Mouse (Mus musculus): Measurements from ENCODE around the gene Ccdc151. TPM values are rescaled to one million over a fixed set of nuclear protein-coding genes. Genes with fewer than 3 reads are reported as not detected.

Ccdc151 gene
- polyA plus RNA-seq, 1 experiment = 0.06 TPM

DNA sequence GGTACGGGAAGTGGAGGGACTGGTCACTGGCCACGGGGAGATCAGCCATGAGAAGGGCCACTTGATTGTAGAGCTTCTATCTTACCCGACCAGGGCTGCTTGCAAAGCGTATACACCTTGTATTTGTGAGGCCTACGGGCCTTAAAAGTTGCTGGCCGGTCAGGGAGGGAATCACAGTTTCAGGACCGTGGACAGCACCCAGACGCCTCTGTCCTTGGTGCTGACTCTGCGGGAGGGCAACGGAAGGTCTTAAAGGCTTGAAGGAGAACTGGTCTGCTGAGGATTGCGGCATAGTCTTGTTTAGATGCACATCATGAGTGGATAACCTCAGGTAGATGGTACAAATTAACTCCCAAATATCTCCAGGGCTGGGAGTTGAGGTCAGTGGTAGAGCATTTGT, 52.1 kb downstream of the Ccdc151 start:
- TF ChIP-seq GATA1 (IDR thresholded peaks at IDR 0.05; ENCODE audit: low read length) = no peak

DNA sequence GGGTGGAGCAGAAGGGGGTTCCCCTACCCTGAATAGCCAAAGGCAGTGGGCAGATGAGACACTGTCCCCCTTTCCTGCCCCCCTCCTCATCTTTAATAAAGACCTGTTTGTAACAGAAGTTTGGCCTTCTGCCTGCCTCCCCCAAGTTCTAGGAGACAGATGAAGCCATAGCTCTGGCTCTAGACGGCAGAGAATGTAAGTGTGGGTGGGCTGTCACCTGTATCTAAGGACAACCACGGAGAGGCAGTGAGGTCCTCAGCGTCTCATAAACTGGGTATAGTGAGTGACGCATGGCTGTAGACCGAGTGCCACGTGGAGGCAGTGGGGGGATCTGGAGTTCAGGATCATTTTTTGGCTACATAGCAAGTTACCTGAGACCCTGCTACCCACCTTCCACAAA, 53.6 kb downstream of the Ccdc151 start:
- TF ChIP-seq GATA1 (IDR thresholded peaks at IDR 0.05; ENCODE audit: low read length) = no peak

DNA sequence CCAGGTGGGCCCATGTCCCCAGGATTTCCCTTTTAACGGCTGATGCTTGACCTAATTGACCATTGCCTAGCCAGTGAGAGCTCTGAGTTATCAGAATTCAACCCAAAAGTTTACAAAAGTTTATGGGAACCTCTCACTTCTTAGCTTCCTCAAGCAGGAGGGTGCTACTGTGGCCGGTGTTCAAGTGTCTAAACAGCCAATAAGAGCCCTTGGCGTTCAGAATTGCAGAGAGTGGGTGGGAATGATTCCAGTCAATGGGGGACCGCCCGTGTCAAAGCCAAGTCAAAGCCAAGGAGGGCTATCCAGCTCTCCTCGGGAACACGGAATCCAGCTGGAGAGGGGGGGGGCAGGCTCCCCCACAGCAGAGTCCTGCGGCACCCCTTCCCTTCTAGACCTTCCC, 54.3 kb downstream of the Ccdc151 start:
- TF ChIP-seq GATA1 (IDR thresholded peaks at IDR 0.05; ENCODE audit: low read length) = no peak

GRCm38 (mm10) chr9:21947540-21948130, 54.8 kb downstream of the Ccdc151 start:
- TF ChIP-seq GATA1 (IDR thresholded peaks at IDR 0.05; ENCODE audit: low read length) = no peak

DNA sequence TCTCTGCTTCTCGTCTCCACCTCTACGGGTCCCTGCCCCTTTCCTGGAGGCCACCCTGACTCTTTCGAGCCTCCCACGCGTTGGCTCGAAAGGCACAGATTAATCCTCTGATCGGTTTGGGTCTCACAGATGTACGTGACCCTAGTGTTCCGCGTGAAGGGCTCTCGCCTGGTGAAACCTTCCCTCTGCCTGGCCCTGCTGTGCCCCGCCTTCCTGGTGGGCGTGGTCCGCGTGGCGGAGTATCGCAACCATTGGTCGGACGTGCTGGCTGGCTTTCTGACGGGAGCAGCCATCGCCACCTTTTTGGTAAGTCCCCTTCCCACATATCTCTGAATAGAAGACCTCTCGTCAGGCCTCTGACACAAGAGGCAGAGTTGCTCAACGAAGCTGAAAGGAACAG, 58.2 kb downstream of the Ccdc151 start:
- no peak for TF ChIP-seq GATA1 (IDR thresholded peaks at IDR 0.05; ENCODE audit: low read length)

GRCm38 (mm10) chr9:21943638-21944037, 58.8 kb downstream of the Ccdc151 start:
- TF ChIP-seq GATA1 (IDR thresholded peaks at IDR 0.05; ENCODE audit: low read length) = no peak

- no peak for TF ChIP-seq GATA1 (IDR thresholded peaks at IDR 0.05; ENCODE audit: low read length)
Measured at GRCm38 (mm10) chr9:21943046-21943445, 59.4 kb downstream of the Ccdc151 start.

Other genes with a start within 250 kb of the Ccdc151 start
- 90.6 and 123 TPM in 2 replicates for gene Spc24, start 242.3 kb downstream of the Ccdc151 start, polyA plus RNA-seq (2012)
- gene Kank2, start 203.9 kb downstream of the Ccdc151 start, polyA plus RNA-seq (2012) = 0.01 and 0.04 TPM in 2 replicates
- gene Angptl8, start 167.1 kb downstream of the Ccdc151 start, polyA plus RNA-seq (2012) = not detected in 2 replicates
- 6.5 and 7.2 TPM in 2 replicates for gene Dock6, start 150.0 kb downstream of the Ccdc151 start, polyA plus RNA-seq (2012)
- gene Rab3d, start 84.4 kb downstream of the Ccdc151 start, polyA plus RNA-seq (2012) = 7.7 and 15.2 TPM in 2 replicates
- gene Ccdc159, start 75.2 kb downstream of the Ccdc151 start, polyA plus RNA-seq (2012) = 0.17 and 0.31 TPM in 2 replicates
- 13.3 and 18.6 TPM in 2 replicates for gene Tmem205, start 75.1 kb downstream of the Ccdc151 start, polyA plus RNA-seq (2012)
- gene Plppr2, start 65.6 kb downstream of the Ccdc151 start, polyA plus RNA-seq (2012) = 3.6 and 5.0 TPM in 2 replicates
- gene Swsap1, start 46.9 kb downstream of the Ccdc151 start, polyA plus RNA-seq (2012) = 15.1 and 19.9 TPM in 2 replicates
- gene Epor, start 39.1 kb downstream of the Ccdc151 start, polyA plus RNA-seq (2012) = 159 and 199 TPM in 2 replicates
- not detected in 2 replicates for gene Rgl3, start 13.2 kb downstream of the Ccdc151 start, polyA plus RNA-seq (2012)
- 177 and 197 TPM in 2 replicates for gene Prkcsh, start 172 bp upstream of the Ccdc151 start, polyA plus RNA-seq (2012)
- gene Elavl3, start 49.4 kb upstream of the Ccdc151 start, polyA plus RNA-seq (2012) = not detected in 2 replicates
- not detected in 2 replicates for gene Gm49318, start 68.6 kb upstream of the Ccdc151 start, polyA plus RNA-seq (2012)
- gene Zfp653, start 68.7 kb upstream of the Ccdc151 start, polyA plus RNA-seq (2012) = 17.0 and 20.8 TPM in 2 replicates
- 34.1 and 46.0 TPM in 2 replicates for gene Ecsit, start 82.8 kb upstream of the Ccdc151 start, polyA plus RNA-seq (2012)
- gene Cnn1, start 96.6 kb upstream of the Ccdc151 start, polyA plus RNA-seq (2012) = not detected in 2 replicates
- 67.9 and 125 TPM in 2 replicates for gene Elof1, start 114.5 kb upstream of the Ccdc151 start, polyA plus RNA-seq (2012)
- gene Acp5, start 133.1 kb upstream of the Ccdc151 start, polyA plus RNA-seq (2012) = 19.9 and 22.9 TPM in 2 replicates
- 87.8 and 135 TPM in 2 replicates for gene Pigyl, start 154.2 kb upstream of the Ccdc151 start, polyA plus RNA-seq (2012)
- gene Zfp872, start 185.5 kb upstream of the Ccdc151 start, polyA plus RNA-seq (2012) = not detected in 2 replicates
- 6.1 and 8.8 TPM in 2 replicates for gene Zfp809, start 223.1 kb upstream of the Ccdc151 start, polyA plus RNA-seq (2012)